Mouse (Mus musculus): Measurements from ENCODE around the gene Mettl23. TPM values are rescaled to one million over a fixed set of nuclear protein-coding genes. Genes with fewer than 3 reads are reported as not detected.

The Mettl23 gene
- polyA plus RNA-seq, 1 experiment from 2014 or later: 88.5 TPM

GRCm38 (mm10) chr11:116825230-116825629, 17.8 kb upstream of the Mettl23 start:
- no peak for ATAC-seq
- H3K4me1 ChIP-seq (replicated peaks; ENCODE audit: control insufficient read depth, insufficient read depth, low read length): peaks cover 18% of the 10 kb centered on the region
- no peak overlapping the region for H3K4me2 ChIP-seq (ENCODE audit: low read length)
- no peak overlapping the region for H3K9ac ChIP-seq (replicated peaks; ENCODE audit: low read depth, low read length)
- H3K27me3 ChIP-seq (replicated peaks; ENCODE audit: control insufficient read depth, insufficient read depth, low read length): no peaks in the 10 kb centered on the region
- no peaks in the 10 kb centered on the region for H3K9me3 ChIP-seq (ENCODE audit: control insufficient read depth, low read length)
- no peaks in the 10 kb centered on the region for H3K36me3 ChIP-seq (ENCODE audit: control insufficient read depth, insufficient read depth)
- no peak overlapping the region for H3K4me3 ChIP-seq (replicated peaks; ENCODE audit: low read length)
- WGBS: 49% methylated on average over 5 of the region's 5 CpGs
- no peak overlapping the region for H3K27ac ChIP-seq (ENCODE audit: low read length)

- Histone ChIP-seq H3K4me1 (replicated peaks; ENCODE audit: control insufficient read depth, insufficient read depth, low read length) (peaks cover 18% of the 10 kb centered on the region), H3K4me3 (replicated peaks; ENCODE audit: low read length) (peak overlapping the region; percentile 53), H3K36me3 (ENCODE audit: control insufficient read depth, insufficient read depth) (no peaks in the 10 kb centered on the region), H3K9me3 (ENCODE audit: control insufficient read depth, low read length) (no peaks in the 10 kb centered on the region), H3K27ac (ENCODE audit: low read length) (no peak overlapping the region), H3K4me2 (ENCODE audit: low read length) (peak overlapping the region; percentile 76), H3K9ac (replicated peaks; ENCODE audit: low read depth, low read length) (peak overlapping the region; percentile 16; the same call in 1 of the 2 replicates), H3K27me3 (replicated peaks; ENCODE audit: control insufficient read depth, insufficient read depth, low read length) (no peaks in the 10 kb centered on the region)
- no peak for ATAC-seq
- WGBS: 15% methylated on average over 17 of the region's 17 CpGs
Observed at GRCm38 (mm10) chr11:116826550-116827504, 16.3 kb upstream of the Mettl23 start.

- Histone ChIP-seq H3K4me3 (replicated peaks; ENCODE audit: low read length) (peak within 1 kb of the TSS; percentile 53), H3K4me1 (replicated peaks; ENCODE audit: control insufficient read depth, insufficient read depth, low read length) (peaks cover 20% of the 10 kb centered on the region), H3K9me3 (ENCODE audit: control insufficient read depth, low read length) (no peaks in the 10 kb centered on the region), H3K4me2 (ENCODE audit: low read length) (peak within 1 kb of the TSS; percentile 76), H3K27me3 (replicated peaks; ENCODE audit: control insufficient read depth, insufficient read depth, low read length) (no peaks in the 10 kb centered on the region), H3K36me3 (ENCODE audit: control insufficient read depth, insufficient read depth) (no peaks in the 10 kb centered on the region), H3K9ac (replicated peaks; ENCODE audit: low read depth, low read length) (peak within 1 kb of the TSS; percentile 54), H3K27ac (ENCODE audit: low read length) (no peak within 1 kb of the TSS)
- 1% methylated on average over 51 of the region's 71 CpGs for WGBS
- peak; percentile 53 for ATAC-seq
Observed at GRCm38 (mm10) chr11:116827534-116828165, 15.4 kb upstream of the Mettl23 start, which contains the start of gene Mxra7. Gene Mxra7 (minus strand): TSS chr11:116828046.

- Histone ChIP-seq H3K36me3 (ENCODE audit: control insufficient read depth, insufficient read depth) (peaks cover 19% of the 10 kb centered on the region), H3K27ac (ENCODE audit: low read length) (no peak overlapping the region), H3K4me2 (ENCODE audit: low read length) (no peak overlapping the region), H3K4me3 (replicated peaks; ENCODE audit: low read length) (no peak overlapping the region), H3K9ac (replicated peaks; ENCODE audit: low read depth, low read length) (no peak overlapping the region), H3K27me3 (replicated peaks; ENCODE audit: control insufficient read depth, insufficient read depth, low read length) (no peaks in the 10 kb centered on the region), H3K9me3 (ENCODE audit: control insufficient read depth, low read length) (no peaks in the 10 kb centered on the region), H3K4me1 (replicated peaks; ENCODE audit: control insufficient read depth, insufficient read depth, low read length) (peaks cover 13% of the 10 kb centered on the region; the same call in 1 of the 2 replicates)
- ATAC-seq: no peak
- 28% methylated on average over 3 of the region's 4 CpGs for WGBS
Observed at GRCm38 (mm10) chr11:116832172-116832685, 10.8 kb upstream of the Mettl23 start.

- Histone ChIP-seq H3K4me3 (replicated peaks; ENCODE audit: low read length) (no peak overlapping the region), H3K9me3 (ENCODE audit: control insufficient read depth, low read length) (no peaks in the 10 kb centered on the region), H3K4me1 (replicated peaks; ENCODE audit: control insufficient read depth, insufficient read depth, low read length) (peaks cover 9% of the 10 kb centered on the region; the same call in 1 of the 2 replicates), H3K4me2 (ENCODE audit: low read length) (no peak overlapping the region), H3K36me3 (ENCODE audit: control insufficient read depth, insufficient read depth) (peaks cover 33% of the 10 kb centered on the region), H3K27me3 (replicated peaks; ENCODE audit: control insufficient read depth, insufficient read depth, low read length) (no peaks in the 10 kb centered on the region), H3K27ac (ENCODE audit: low read length) (no peak overlapping the region), H3K9ac (replicated peaks; ENCODE audit: low read depth, low read length) (no peak overlapping the region)
- no peak for ATAC-seq
- 98% methylated on average over 1 of the region's 1 CpGs for WGBS
Observed at GRCm38 (mm10) chr11:116834954-116835353, 8.1 kb upstream of the Mettl23 start.

- Histone ChIP-seq H3K27me3 (replicated peaks; ENCODE audit: control insufficient read depth, insufficient read depth, low read length) (no peaks in the 10 kb centered on the region), H3K4me3 (replicated peaks; ENCODE audit: low read length) (no peak overlapping the region), H3K36me3 (ENCODE audit: control insufficient read depth, insufficient read depth) (peaks cover 33% of the 10 kb centered on the region), H3K4me2 (ENCODE audit: low read length) (no peak overlapping the region), H3K27ac (ENCODE audit: low read length) (no peak overlapping the region), H3K9ac (replicated peaks; ENCODE audit: low read depth, low read length) (no peak overlapping the region), H3K9me3 (ENCODE audit: control insufficient read depth, low read length) (no peaks in the 10 kb centered on the region), H3K4me1 (replicated peaks; ENCODE audit: control insufficient read depth, insufficient read depth, low read length) (peaks cover 22% of the 10 kb centered on the region)
- 90% methylated on average over 4 of the region's 4 CpGs for WGBS
- ATAC-seq: no peak
Observed at GRCm38 (mm10) chr11:116836283-116836682, 6.8 kb upstream of the Mettl23 start.

GRCm38 (mm10) chr11:116837441-116837840, 5.6 kb upstream of the Mettl23 start:
- peaks cover 33% of the 10 kb centered on the region for H3K36me3 ChIP-seq (ENCODE audit: control insufficient read depth, insufficient read depth)

GRCm38 (mm10) chr11:116838936-116839335, 4.1 kb upstream of the Mettl23 start:
- Histone ChIP-seq H3K27me3 (replicated peaks; ENCODE audit: control insufficient read depth, insufficient read depth, low read length) (no peaks in the 10 kb centered on the region), H3K4me3 (replicated peaks; ENCODE audit: low read length) (no peak overlapping the region), H3K9me3 (ENCODE audit: control insufficient read depth, low read length) (no peaks in the 10 kb centered on the region), H3K27ac (ENCODE audit: low read length) (no peak overlapping the region), H3K36me3 (ENCODE audit: control insufficient read depth, insufficient read depth) (peaks cover 33% of the 10 kb centered on the region), H3K4me1 (replicated peaks; ENCODE audit: control insufficient read depth, insufficient read depth, low read length) (peaks cover 30% of the 10 kb centered on the region), H3K9ac (replicated peaks; ENCODE audit: low read depth, low read length) (no peak overlapping the region), H3K4me2 (ENCODE audit: low read length) (no peak overlapping the region)
- ATAC-seq: no peak
- WGBS: 86% methylated on average over 14 of the region's 14 CpGs

More at GRCm38 (mm10) chr11:116837441-116837840, 5.6 kb upstream of the Mettl23 start:
- H3K9me3 ChIP-seq (ENCODE audit: control insufficient read depth, low read length): no peaks in the 10 kb centered on the region
- no peak overlapping the region for H3K4me2 ChIP-seq (ENCODE audit: low read length)
- no peak overlapping the region for H3K27ac ChIP-seq (ENCODE audit: low read length)
- 97% methylated on average over 10 of the region's 10 CpGs for WGBS
- ATAC-seq: no peak
- H3K4me3 ChIP-seq (replicated peaks; ENCODE audit: low read length): no peak overlapping the region
- no peaks in the 10 kb centered on the region for H3K27me3 ChIP-seq (replicated peaks; ENCODE audit: control insufficient read depth, insufficient read depth, low read length)
- peaks cover 30% of the 10 kb centered on the region for H3K4me1 ChIP-seq (replicated peaks; ENCODE audit: control insufficient read depth, insufficient read depth, low read length)
- no peak overlapping the region for H3K9ac ChIP-seq (replicated peaks; ENCODE audit: low read depth, low read length)

- WGBS: 72% methylated on average over 7 of the region's 7 CpGs
- H3K9me3 ChIP-seq (ENCODE audit: control insufficient read depth, low read length): no peaks in the 10 kb centered on the region
- H3K4me2 ChIP-seq (ENCODE audit: low read length): no peak overlapping the region
- no peaks in the 10 kb centered on the region for H3K27me3 ChIP-seq (replicated peaks; ENCODE audit: control insufficient read depth, insufficient read depth, low read length)
- H3K36me3 ChIP-seq (ENCODE audit: control insufficient read depth, insufficient read depth): peaks cover 30% of the 10 kb centered on the region
- peaks cover 37% of the 10 kb centered on the region for H3K4me1 ChIP-seq (replicated peaks; ENCODE audit: control insufficient read depth, insufficient read depth, low read length)
- H3K9ac ChIP-seq (replicated peaks; ENCODE audit: low read depth, low read length): 0 out of 2 replicates have a peak overlapping the region, but pooled peaks have one; percentile 18
- H3K27ac ChIP-seq (ENCODE audit: low read length): no peak overlapping the region
- H3K4me3 ChIP-seq (replicated peaks; ENCODE audit: low read length): no peak overlapping the region
- no peak for ATAC-seq
Observed at GRCm38 (mm10) chr11:116839601-116840000, 3.5 kb upstream of the Mettl23 start.

Data from forebrain, embryonic 16.5 days (tissue).